Mouse (Mus musculus) bone marrow macrophage, adult 2 months (primary cell): ENCODE data around the gene Bub1b.

Source experiments
- CTCF ChIP-seq: IDR thresholded peaks from 2 replicates; pipeline ENCODE4 v1.5.1; 2012; ENCODE audit warnings: low read depth, mild to moderate bottlenecking, low read length, moderate library complexity
- POLR2A ChIP-seq: IDR thresholded peaks from 2 replicates; pipeline ENCODE4 v1.6.1; 2012; ENCODE audit warnings: mild to moderate bottlenecking, low read depth, low read length, borderline replicate concordance

GRCm38 (mm10) chr2:118686693-118687092, 88.7 kb downstream of the Bub1b start:
- TF ChIP-seq CTCF, result no peak
- no peak for TF ChIP-seq POLR2A
